Mouse (Mus musculus) liver, adult 2 months (tissue): ENCODE measurements around the gene Hdlbp.

Experiments used
- CTCF ChIP-seq: fragments of 200-500 bp; IDR thresholded peaks from 2 replicates; pipeline ENCODE4 v1.5.1; 2011; ENCODE audit warnings: low read depth, low read length, control low read depth
- POLR2A ChIP-seq: fragments of 200-500 bp; IDR thresholded peaks from 2 replicates; pipeline ENCODE4 v1.6.1; 2011; ENCODE audit warnings: low read length, control low read depth; ENCODE audit not compliant: insufficient read depth; ENCODE audit errors: extremely low read depth

DNA sequence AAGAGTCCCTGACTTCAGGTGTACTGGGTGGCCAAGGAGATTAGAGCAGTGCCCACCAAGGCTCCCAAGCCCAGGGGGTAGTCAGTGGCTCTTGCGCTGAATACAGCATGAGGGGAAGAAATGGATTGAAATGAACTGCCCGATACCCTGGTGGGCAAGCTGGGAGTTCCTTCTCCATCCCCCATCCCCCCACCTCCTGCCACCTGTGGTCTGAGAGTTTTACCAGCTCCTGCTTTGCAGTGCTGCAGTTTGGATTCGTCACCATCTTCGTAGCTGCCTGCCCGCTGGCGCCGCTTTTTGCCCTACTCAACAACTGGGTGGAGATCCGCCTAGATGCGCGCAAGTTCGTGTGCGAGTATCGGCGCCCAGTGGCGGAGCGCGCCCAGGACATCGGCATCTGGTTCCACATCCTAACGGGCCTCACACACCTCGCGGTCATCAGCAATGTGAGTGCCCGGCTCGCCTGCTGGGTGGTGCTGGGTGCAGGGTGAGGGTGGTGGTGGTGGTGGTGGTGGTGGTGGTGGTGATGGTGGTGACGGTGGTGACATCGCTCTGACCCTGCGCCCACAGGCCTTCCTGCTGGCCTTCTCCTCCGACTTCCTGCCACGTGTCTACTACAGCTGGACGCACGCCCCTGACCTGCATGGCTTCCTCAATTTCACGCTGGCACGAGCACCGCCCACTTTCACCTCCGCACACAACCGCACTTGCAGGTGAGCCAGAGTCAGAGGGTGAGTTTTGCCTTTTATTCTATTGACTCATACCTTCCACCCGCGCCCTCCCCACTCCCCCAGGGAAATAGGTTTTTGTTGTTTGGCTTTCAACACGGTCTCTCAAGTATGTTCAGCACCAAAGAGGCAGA lies 77.2 kb downstream of the Hdlbp start:
- TF ChIP-seq CTCF = no peak
- no peak for TF ChIP-seq POLR2A
